Mouse (Mus musculus): ENCODE results near the gene Tmem255b.

Tmem255b gene

GRCm38 (mm10) chr8:13434889-13435288, at the start of gene Tmem255b:
TSS of gene Tmem255b (plus strand) at chr8:13435189.
- DNase-seq (ENCODE audit: low spot score in 2 of 2): no peak

GRCm38 (mm10) chr8:13386366-13386765, 48.6 kb upstream of the Tmem255b start:
- DNase-seq (ENCODE audit: low spot score in 2 of 2): no peak

GRCm38 (mm10) chr8:13387728-13388127, 47.3 kb upstream of the Tmem255b start:
- no peak for DNase-seq (ENCODE audit: low spot score in 2 of 2)

- DNase-seq (ENCODE audit: low spot score in 2 of 2): no peak
Measured at GRCm38 (mm10) chr8:13388744-13389143, 46.2 kb upstream of the Tmem255b start.

GRCm38 (mm10) chr8:13393869-13394268, 41.1 kb upstream of the Tmem255b start:
- DNase-seq (ENCODE audit: low spot score in 2 of 2): no peak

- DNase-seq (ENCODE audit: low spot score in 2 of 2): no peak
Measured at GRCm38 (mm10) chr8:13396725-13397124, 38.3 kb upstream of the Tmem255b start, which contains the start of gene Atp4b. TSS of gene Atp4b (minus strand) at chr8:13396825.

GRCm38 (mm10) chr8:13403517-13403916, 31.5 kb upstream of the Tmem255b start:
- no peak for DNase-seq (ENCODE audit: low spot score in 2 of 2)

- no peak for DNase-seq (ENCODE audit: low spot score in 2 of 2)
Measured at GRCm38 (mm10) chr8:13404666-13405131, 30.3 kb upstream of the Tmem255b start, which contains the start of gene Grk1. TSS of gene Grk1 (plus strand) at chr8:13405081.

GRCm38 (mm10) chr8:13406011-13406410, 29.0 kb upstream of the Tmem255b start:
- no peak for DNase-seq (ENCODE audit: low spot score in 2 of 2)

- DNase-seq (ENCODE audit: low spot score in 2 of 2): peak; percentile 73 to 79
Measured at GRCm38 (mm10) chr8:13411597-13411996, 23.4 kb upstream of the Tmem255b start.

GRCm38 (mm10) chr8:13412891-13413558, 22.0 kb upstream of the Tmem255b start:
- peak; percentile 52 to 67 for DNase-seq (ENCODE audit: low spot score in 2 of 2)

GRCm38 (mm10) chr8:13413823-13414390, 21.1 kb upstream of the Tmem255b start:
- no peak for DNase-seq (ENCODE audit: low spot score in 2 of 2)

- peak in 1 of 2 experiments; percentile 20 for DNase-seq (ENCODE audit: low spot score in 2 of 2)
Measured at GRCm38 (mm10) chr8:13415879-13416278, 19.1 kb upstream of the Tmem255b start.

- DNase-seq (ENCODE audit: low spot score in 2 of 2): peak in 1 of 2 experiments; percentile 9
Measured at GRCm38 (mm10) chr8:13419111-13419639, 15.8 kb upstream of the Tmem255b start.

- DNase-seq (ENCODE audit: low spot score in 2 of 2): peak in 1 of 2 experiments; percentile 10
Measured at GRCm38 (mm10) chr8:13420970-13421369, 14.0 kb upstream of the Tmem255b start.

- no peak for DNase-seq (ENCODE audit: low spot score in 2 of 2)
Measured at GRCm38 (mm10) chr8:13427351-13427750, 7.6 kb upstream of the Tmem255b start.

- DNase-seq (ENCODE audit: low spot score in 2 of 2): no peak
Measured at GRCm38 (mm10) chr8:13428156-13428555, 6.8 kb upstream of the Tmem255b start.

GRCm38 (mm10) chr8:13430412-13430811, 4.6 kb upstream of the Tmem255b start:
- no peak for DNase-seq (ENCODE audit: low spot score in 2 of 2)

GRCm38 (mm10) chr8:13430866-13431265, 4.1 kb upstream of the Tmem255b start:
- DNase-seq (ENCODE audit: low spot score in 2 of 2): no peak

- no peak for DNase-seq (ENCODE audit: low spot score in 2 of 2)
Measured at GRCm38 (mm10) chr8:13433130-13433529, 1.9 kb upstream of the Tmem255b start.

- no peak for DNase-seq (ENCODE audit: low spot score in 2 of 2)
Measured at GRCm38 (mm10) chr8:13436052-13436451, 1.1 kb downstream of the Tmem255b start.

- no peak for DNase-seq (ENCODE audit: low spot score in 2 of 2)
Measured at GRCm38 (mm10) chr8:13437531-13437930, 2.5 kb downstream of the Tmem255b start.

GRCm38 (mm10) chr8:13442152-13442551, 7.2 kb downstream of the Tmem255b start:
- no peak for DNase-seq (ENCODE audit: low spot score in 2 of 2)

All from right cerebral cortex, adult 2 months (tissue).